9 mouse cellular contexts compared by ENCODE assay signal in the genomic region with DNA sequence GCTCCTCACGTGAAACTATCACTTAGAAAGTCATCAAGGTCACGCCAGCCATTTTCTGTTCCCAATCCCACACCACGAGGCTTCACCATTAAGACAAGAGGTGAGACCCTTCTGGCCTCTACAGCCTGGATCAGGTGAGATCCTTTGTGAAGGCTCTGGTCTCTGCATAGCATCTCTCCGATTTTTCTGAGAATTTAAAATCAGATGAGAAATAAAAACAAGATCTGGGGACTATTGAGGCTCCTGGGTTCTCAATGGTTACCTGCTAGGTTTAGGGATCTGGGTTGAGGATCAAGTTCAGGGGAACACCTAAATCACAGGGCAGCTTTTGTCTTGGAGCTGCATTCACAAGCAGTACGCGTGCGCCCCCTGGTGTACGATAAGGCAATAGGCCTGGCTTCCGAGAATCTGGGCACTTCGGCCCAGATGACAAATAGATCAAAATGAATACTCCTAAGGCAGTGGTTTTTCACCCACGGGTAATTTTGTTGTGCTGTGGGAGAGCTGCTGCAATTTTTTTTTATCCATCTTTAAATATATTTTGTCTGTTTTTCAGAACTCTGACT. TPM values are rescaled to one million over a fixed set of nuclear protein-coding genes. Genes with fewer than 3 reads are reported as not detected.
DNase-seq lines count a peak whose midpoint lies in the region; ATAC-seq lines count a peak whose summit lies in the region.
"Had no signal": no experiment of that assay in that cellular context is flagged by ENCODE, and none has a peak within 500 bp of the region (broad histone marks: within the 10 kb centered on the region; RNA-seq: fewer than 3 reads in every experiment).

No protein-coding gene starts in this region.

- H3K4me1 ChIP-seq in heart, embryonic 11.5 days (ENCODE audit: control insufficient read depth, insufficient read depth, low read length), result peaks cover 20% of the 10 kb centered on the region

- H3K9me3 ChIP-seq in heart, embryonic 11.5 days (replicated peaks; ENCODE audit: control insufficient read depth, low read length), result no peaks in the 10 kb centered on the region
- H3K9me3 ChIP-seq: midbrain, embryonic 12.5 days had no signal

- no peak overlapping the region for H3K9ac ChIP-seq in heart, embryonic 11.5 days (ENCODE audit: low read depth, low read length)
- H3K9ac ChIP-seq: midbrain, embryonic 12.5 days had no signal

- intact Hi-C loops in heart, postnatal 14 days (cut with DNase I), result loop anchor here (1.0 to 2.0 kb wide), 2 partner anchors 77 to 202 kb away; no protein-coding TSS in a partner anchor
- intact Hi-C loops in left cerebral cortex, postnatal 14 days (cut with DNase I), result loop anchor here (1.0 to 10.0 kb wide), 3 partner anchors 77 to 348 kb away; no protein-coding TSS in a partner anchor

- H3K36me3 ChIP-seq in heart, embryonic 11.5 days (ENCODE audit: control insufficient read depth, insufficient read depth, low read length), result no peaks in the 10 kb centered on the region
- H3K36me3 ChIP-seq: midbrain, embryonic 12.5 days had no signal

- H3K27me3 ChIP-seq in heart, embryonic 11.5 days (ENCODE audit: control insufficient read depth, insufficient read depth, low read length), result no peaks in the 10 kb centered on the region

- peak; percentile 65 for DNase-seq in heart, adult 8-10 months (ENCODE audit: low spot score)
- peak; percentile 85 to 88 for DNase-seq in adrenal gland, adult 18-20 months (ENCODE audit: low spot score in 2 of 2)
- DNase-seq in embryo, embryonic 10 days (ENCODE audit: low spot score), result peak; percentile 96
- peak; percentile 84 to 88 for DNase-seq in heart, postnatal 14 days
- DNase-seq in left cerebral cortex, postnatal 14 days (ENCODE audit: low spot score in 2 of 2), result peak; percentile 79 to 83
- DNase-seq in testis, postnatal 10 days (ENCODE audit: low spot score), result peak; percentile 89

- no peak overlapping the region for H3K4me2 ChIP-seq in heart, embryonic 11.5 days
- H3K4me2 ChIP-seq: midbrain, embryonic 12.5 days had no signal

- 9% methylated on average over 11 of the region's 11 CpGs for WGBS in heart, embryonic 11.5 days (ENCODE audit: insufficient replicate concordance)

- no peak for ATAC-seq in heart, embryonic 11.5 days (replicated peaks; ENCODE audit: insufficient number of reproducible peaks, low FRiP score, low TSS enrichment)
- ATAC-seq in neutrophil, adult 5-6 weeks (ENCODE audit: extremely low read depth, insufficient number of reproducible peaks, low FRiP score, poor library complexity, severe bottlenecking), result peak; percentile 47; the same call in 1 of the 2 replicates

- no peak overlapping the region for H3K4me3 ChIP-seq in heart, embryonic 11.5 days (ENCODE audit: low read depth, low read length)
- H3K4me3 ChIP-seq: midbrain, embryonic 12.5 days had no signal

- H3K27ac ChIP-seq in heart, embryonic 11.5 days (ENCODE audit: low read depth, low read length), result no peak overlapping the region
- H3K27ac ChIP-seq: midbrain, embryonic 12.5 days had no signal

RNA-seq across cellular contexts. Expression of gene Ptprf, which starts 1.6 kb away (rescaled TPM):
- total RNA-seq in heart, adult 8-10 months (2022), result 1 to 10 TPM; 3.6 to 6.8 (median 4.6) TPM
- 24.5 and 26.9 TPM in 2 replicates for polyA plus RNA-seq in heart, embryonic 11.5 days (2014; fragmentation: Nextera tagmentation; extraction: Ambion mirVana)
- total RNA-seq in adrenal gland, adult 18-20 months (2021), result 10 to 100 TPM; 42.5 to 43.1 TPM
- 10 to 100 TPM; 13.0 to 16.4 TPM for total RNA-seq in heart, postnatal 14 days (2021)
- 100 to 1,000 TPM; 168 to 174 TPM for total RNA-seq in left cerebral cortex, postnatal 14 days (2021)
- total RNA-seq in neutrophil, adult 5-6 weeks (2017), result 0.23 and 0.49 TPM in 2 replicates
